Mouse (Mus musculus): ENCODE measurements around the gene Prkcd. TPM values are rescaled to one million over a fixed set of nuclear protein-coding genes. Genes with fewer than 3 reads are reported as not detected.
A peak's percentile ranks its signal among the peaks of the same experiment; 100 is the strongest.

Prkcd gene
- polyA plus RNA-seq, 1 experiment from 2014 or later = 34.6 TPM

DNA sequence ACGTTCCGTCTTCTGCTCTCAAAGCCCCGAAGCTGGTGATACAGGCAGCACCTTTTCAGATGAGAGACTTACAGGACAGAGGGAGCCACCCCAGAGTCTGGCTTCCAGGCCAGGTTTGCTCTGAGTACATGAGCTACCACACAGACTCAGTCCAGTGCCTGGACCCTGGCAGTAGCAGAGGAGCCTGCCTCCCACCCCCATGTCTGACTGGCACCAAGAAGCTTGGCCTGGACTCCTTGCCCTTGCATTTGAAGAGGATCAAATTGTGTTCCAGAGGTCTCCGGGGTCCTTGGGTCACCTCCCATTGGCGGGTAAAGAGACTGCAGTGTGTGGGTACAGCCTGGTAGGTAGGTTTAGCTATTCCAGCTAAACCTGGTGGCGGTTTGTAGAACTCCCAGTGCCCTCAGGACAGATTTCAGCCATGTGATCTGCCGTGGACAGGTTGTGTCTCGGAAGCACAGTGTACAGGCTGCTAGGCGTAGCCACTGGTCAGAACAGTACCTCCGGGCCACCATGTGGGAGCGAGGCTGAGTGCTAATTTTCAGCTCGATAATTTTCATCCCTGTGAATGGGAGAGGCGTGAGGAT is 65.1 kb downstream of the Prkcd start:
- peaks cover 12% of the 10 kb centered on the region for H3K4me1 ChIP-seq (replicated peaks; ENCODE audit: control insufficient read depth, insufficient read depth, low read length)
- no peak overlapping the region for H3K4me3 ChIP-seq (replicated peaks; ENCODE audit: low read length)
- peaks cover 15% of the 10 kb centered on the region for H3K36me3 ChIP-seq (ENCODE audit: control insufficient read depth, insufficient read depth)
- no peak overlapping the region for H3K9ac ChIP-seq (replicated peaks; ENCODE audit: low read depth, low read length)
- no peaks in the 10 kb centered on the region for H3K9me3 ChIP-seq (ENCODE audit: control insufficient read depth, low read length)
- no peaks in the 10 kb centered on the region for H3K27me3 ChIP-seq (replicated peaks; ENCODE audit: control insufficient read depth, insufficient read depth, low read length)
- ATAC-seq = no peak
- peak overlapping the region; percentile 41; the same call in 1 of the 2 replicates for H3K27ac ChIP-seq (ENCODE audit: low read length)
- H3K4me2 ChIP-seq (ENCODE audit: low read length) = no peak overlapping the region
- WGBS = 87% methylated on average over 13 of the region's 13 CpGs

DNA sequence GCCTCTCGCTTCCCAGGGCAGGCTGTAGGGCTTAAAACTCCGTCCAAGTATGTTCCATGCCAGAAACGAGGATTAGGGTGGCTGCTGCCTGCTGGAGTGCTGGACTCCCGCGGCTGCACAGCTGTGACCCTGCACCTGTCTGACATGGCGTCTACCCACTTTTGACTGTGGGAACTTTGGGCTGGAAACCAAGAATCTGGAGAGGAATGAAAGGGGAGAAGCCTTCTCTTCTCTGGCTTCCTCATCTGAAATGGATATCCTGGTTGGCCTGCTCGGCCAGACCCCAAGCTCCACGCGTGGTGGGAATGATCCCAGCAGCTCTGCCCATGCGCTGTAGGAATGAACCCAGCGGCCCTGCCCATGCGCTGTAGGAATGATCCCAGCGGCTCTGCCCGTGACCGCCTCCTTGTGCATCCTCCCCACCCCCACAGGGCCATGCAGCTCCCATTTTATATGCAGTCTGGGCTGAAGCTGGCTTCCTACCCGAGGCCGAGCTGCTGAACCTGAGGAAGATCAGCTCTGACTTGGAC is 66.6 kb downstream of the Prkcd start:
- Histone ChIP-seq H3K4me2 (ENCODE audit: low read length) (no peak overlapping the region), H3K9me3 (ENCODE audit: control insufficient read depth, low read length) (no peaks in the 10 kb centered on the region), H3K36me3 (ENCODE audit: control insufficient read depth, insufficient read depth) (peaks cover 5% of the 10 kb centered on the region; the same call in 1 of the 2 replicates), H3K27me3 (replicated peaks; ENCODE audit: control insufficient read depth, insufficient read depth, low read length) (no peaks in the 10 kb centered on the region), H3K9ac (replicated peaks; ENCODE audit: low read depth, low read length) (no peak overlapping the region), H3K4me1 (replicated peaks; ENCODE audit: control insufficient read depth, insufficient read depth, low read length) (peaks cover 12% of the 10 kb centered on the region), H3K4me3 (replicated peaks; ENCODE audit: low read length) (no peak overlapping the region), H3K27ac (ENCODE audit: low read length) (no peak overlapping the region)
- 77% methylated on average over 17 of the region's 17 CpGs for WGBS
- no peak for ATAC-seq

DNA sequence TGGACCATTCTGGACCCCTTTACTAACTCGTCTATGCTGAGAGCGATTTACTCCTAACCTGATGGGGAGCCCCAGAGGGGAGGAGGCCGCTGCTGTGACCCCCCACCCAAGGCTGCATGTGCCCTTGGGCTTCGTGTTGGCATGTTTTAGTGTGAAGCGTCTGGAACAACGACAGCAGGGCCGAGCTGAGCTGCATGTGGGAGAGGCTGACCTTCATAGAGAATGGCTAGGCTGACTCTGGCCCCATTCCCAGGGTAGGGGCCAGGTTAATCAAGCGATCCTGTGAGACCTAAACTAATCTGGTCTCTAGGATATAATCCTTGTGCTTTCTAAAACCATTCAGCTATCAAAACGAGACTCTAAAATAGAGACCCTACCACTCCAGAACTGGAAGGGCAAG is 68.3 kb downstream of the Prkcd start:
- Histone ChIP-seq H3K4me2 (ENCODE audit: low read length) (no peak overlapping the region), H3K4me3 (replicated peaks; ENCODE audit: low read length) (no peak overlapping the region), H3K27ac (ENCODE audit: low read length) (no peak overlapping the region), H3K4me1 (replicated peaks; ENCODE audit: control insufficient read depth, insufficient read depth, low read length) (peaks cover 16% of the 10 kb centered on the region), H3K9me3 (ENCODE audit: control insufficient read depth, low read length) (no peaks in the 10 kb centered on the region), H3K9ac (replicated peaks; ENCODE audit: low read depth, low read length) (no peak overlapping the region), H3K27me3 (replicated peaks; ENCODE audit: control insufficient read depth, insufficient read depth, low read length) (no peaks in the 10 kb centered on the region), H3K36me3 (ENCODE audit: control insufficient read depth, insufficient read depth) (peaks cover 5% of the 10 kb centered on the region; the same call in 1 of the 2 replicates)
- 69% methylated on average over 9 of the region's 9 CpGs for WGBS
- no peak for ATAC-seq

- Histone ChIP-seq H3K4me1 (replicated peaks; ENCODE audit: control insufficient read depth, insufficient read depth, low read length) (peaks cover 15% of the 10 kb centered on the region), H3K27ac (ENCODE audit: low read length) (no peak overlapping the region), H3K27me3 (replicated peaks; ENCODE audit: control insufficient read depth, insufficient read depth, low read length) (no peaks in the 10 kb centered on the region), H3K4me3 (replicated peaks; ENCODE audit: low read length) (no peak overlapping the region), H3K9me3 (ENCODE audit: control insufficient read depth, low read length) (no peaks in the 10 kb centered on the region), H3K36me3 (ENCODE audit: control insufficient read depth, insufficient read depth) (peaks cover 5% of the 10 kb centered on the region; the same call in 1 of the 2 replicates), H3K9ac (replicated peaks; ENCODE audit: low read depth, low read length) (no peak overlapping the region), H3K4me2 (ENCODE audit: low read length) (no peak overlapping the region)
- 96% methylated on average over 2 of the region's 2 CpGs for WGBS
- ATAC-seq = no peak
Measured at GRCm38 (mm10) chr14:30556651-30557050, 69.4 kb downstream of the Prkcd start.

DNA sequence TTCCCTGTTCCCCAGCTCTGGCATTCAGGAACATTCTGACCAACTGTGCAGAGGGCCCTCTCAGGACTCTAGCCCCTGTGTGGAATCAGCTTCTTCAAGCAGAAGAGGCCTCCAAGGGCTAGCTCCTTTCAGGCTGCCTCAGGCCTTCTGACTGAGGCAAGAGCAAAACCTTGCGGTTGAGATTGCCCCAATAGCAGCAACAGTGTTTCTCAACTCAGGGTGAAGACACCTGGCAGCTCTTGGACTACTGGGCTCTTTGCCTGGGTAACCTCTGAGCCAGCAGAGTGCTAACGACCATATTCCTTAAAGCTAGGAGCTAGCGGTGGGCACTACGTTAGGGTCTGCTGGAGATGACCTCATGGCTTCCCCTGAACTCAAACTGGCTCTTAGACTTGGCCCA is 72.8 kb downstream of the Prkcd start:
- H3K9ac ChIP-seq (replicated peaks; ENCODE audit: low read depth, low read length) = no peak overlapping the region
- no peaks in the 10 kb centered on the region for H3K27me3 ChIP-seq (replicated peaks; ENCODE audit: control insufficient read depth, insufficient read depth, low read length)
- H3K9me3 ChIP-seq (ENCODE audit: control insufficient read depth, low read length) = no peaks in the 10 kb centered on the region
- no peak overlapping the region for H3K4me3 ChIP-seq (replicated peaks; ENCODE audit: low read length)
- no peak overlapping the region for H3K27ac ChIP-seq (ENCODE audit: low read length)
- 71% methylated on average over 4 of the region's 4 CpGs for WGBS
- peaks cover 31% of the 10 kb centered on the region for H3K4me1 ChIP-seq (replicated peaks; ENCODE audit: control insufficient read depth, insufficient read depth, low read length)
- H3K4me2 ChIP-seq (ENCODE audit: low read length) = no peak overlapping the region
- H3K36me3 ChIP-seq (ENCODE audit: control insufficient read depth, insufficient read depth) = no peaks in the 10 kb centered on the region
- no peak for ATAC-seq

GRCm38 (mm10) chr14:30551981-30552380 is 74.0 kb downstream of the Prkcd start:
- Histone ChIP-seq H3K4me3 (replicated peaks; ENCODE audit: low read length) (no peak overlapping the region), H3K27me3 (replicated peaks; ENCODE audit: control insufficient read depth, insufficient read depth, low read length) (no peaks in the 10 kb centered on the region), H3K9me3 (ENCODE audit: control insufficient read depth, low read length) (no peaks in the 10 kb centered on the region), H3K4me1 (replicated peaks; ENCODE audit: control insufficient read depth, insufficient read depth, low read length) (peaks cover 33% of the 10 kb centered on the region), H3K9ac (replicated peaks; ENCODE audit: low read depth, low read length) (no peak overlapping the region), H3K36me3 (ENCODE audit: control insufficient read depth, insufficient read depth) (no peaks in the 10 kb centered on the region), H3K27ac (ENCODE audit: low read length) (no peak overlapping the region), H3K4me2 (ENCODE audit: low read length) (no peak overlapping the region)
- no peak for ATAC-seq
- WGBS = 85% methylated on average over 2 of the region's 2 CpGs

- no peak for ATAC-seq
- no peak overlapping the region for H3K9ac ChIP-seq (replicated peaks; ENCODE audit: low read depth, low read length)
- H3K4me1 ChIP-seq (replicated peaks; ENCODE audit: control insufficient read depth, insufficient read depth, low read length) = peaks cover 33% of the 10 kb centered on the region
- H3K36me3 ChIP-seq (ENCODE audit: control insufficient read depth, insufficient read depth) = no peaks in the 10 kb centered on the region
- H3K4me3 ChIP-seq (replicated peaks; ENCODE audit: low read length) = peak overlapping the region; percentile 89
- no peak overlapping the region for H3K27ac ChIP-seq (ENCODE audit: low read length)
- peak overlapping the region; percentile 82 for H3K4me2 ChIP-seq (ENCODE audit: low read length)
- WGBS = 21% methylated on average over 5 of the region's 5 CpGs
- H3K27me3 ChIP-seq (replicated peaks; ENCODE audit: control insufficient read depth, insufficient read depth, low read length) = no peaks in the 10 kb centered on the region
- H3K9me3 ChIP-seq (ENCODE audit: control insufficient read depth, low read length) = no peaks in the 10 kb centered on the region
Measured at GRCm38 (mm10) chr14:30551509-30551908, 74.5 kb downstream of the Prkcd start.

- Histone ChIP-seq H3K36me3 (ENCODE audit: control insufficient read depth, insufficient read depth) (no peaks in the 10 kb centered on the region), H3K27me3 (replicated peaks; ENCODE audit: control insufficient read depth, insufficient read depth, low read length) (no peaks in the 10 kb centered on the region), H3K4me2 (ENCODE audit: low read length) (peak overlapping the region; percentile 82), H3K4me1 (replicated peaks; ENCODE audit: control insufficient read depth, insufficient read depth, low read length) (peaks cover 33% of the 10 kb centered on the region), H3K9me3 (ENCODE audit: control insufficient read depth, low read length) (no peaks in the 10 kb centered on the region), H3K9ac (replicated peaks; ENCODE audit: low read depth, low read length) (peak overlapping the region; percentile 95), H3K4me3 (replicated peaks; ENCODE audit: low read length) (peak overlapping the region; percentile 89), H3K27ac (ENCODE audit: low read length) (no peak overlapping the region; the same call in 1 of the 2 replicates)
- WGBS = 25% methylated on average over 8 of the region's 8 CpGs
- no peak for ATAC-seq
Measured at GRCm38 (mm10) chr14:30550232-30551070, 75.6 kb downstream of the Prkcd start.

GRCm38 (mm10) chr14:30549777-30550149 is 76.2 kb downstream of the Prkcd start:
- Histone ChIP-seq H3K27ac (ENCODE audit: low read length) (peak overlapping the region; percentile 93), H3K9me3 (ENCODE audit: control insufficient read depth, low read length) (no peaks in the 10 kb centered on the region), H3K4me2 (ENCODE audit: low read length) (peak overlapping the region; percentile 82), H3K4me3 (replicated peaks; ENCODE audit: low read length) (peak overlapping the region; percentile 89), H3K36me3 (ENCODE audit: control insufficient read depth, insufficient read depth) (no peaks in the 10 kb centered on the region), H3K4me1 (replicated peaks; ENCODE audit: control insufficient read depth, insufficient read depth, low read length) (peaks cover 33% of the 10 kb centered on the region), H3K27me3 (replicated peaks; ENCODE audit: control insufficient read depth, insufficient read depth, low read length) (no peaks in the 10 kb centered on the region), H3K9ac (replicated peaks; ENCODE audit: low read depth, low read length) (peak overlapping the region; percentile 95)
- 0% methylated on average over 10 of the region's 10 CpGs for WGBS
- ATAC-seq = peak; percentile 42

All from forebrain, embryonic 16.5 days (tissue).